Mouse (Mus musculus): Measurements from ENCODE around the gene Iqschfp.

The Iqschfp gene

GRCm38 (mm10) chr3:67892026-67892705, at the start of gene Iqschfp, which contains the start of gene Iqcj:
TSS of gene Iqschfp (plus strand) at chr3:67892232.
TSS of gene Iqcj (plus strand) at chr3:67892220.
- CTCF ChIA-PET = no interaction called here

GRCm38 (mm10) chr3:67852397-67852796, 39.6 kb upstream of the Iqschfp start:
- CTCF ChIA-PET = no interaction called here

GRCm38 (mm10) chr3:67861524-67861923, 30.5 kb upstream of the Iqschfp start:
- CTCF ChIA-PET = no interaction called here

- CTCF ChIA-PET = no interaction called here
These were observed 24.5 kb upstream of the Iqschfp start for GRCm38 (mm10) chr3:67867420-67868065.

GRCm38 (mm10) chr3:67869424-67869823, 22.6 kb upstream of the Iqschfp start:
- CTCF ChIA-PET = no interaction called here

- CTCF ChIA-PET = no interaction called here
These were observed 14.8 kb upstream of the Iqschfp start for GRCm38 (mm10) chr3:67877253-67877652.

- CTCF ChIA-PET = no interaction called here
These were observed 7.7 kb upstream of the Iqschfp start for GRCm38 (mm10) chr3:67884335-67884734.

- CTCF ChIA-PET = no interaction called here
These were observed 5.9 kb upstream of the Iqschfp start for GRCm38 (mm10) chr3:67886176-67886575.

GRCm38 (mm10) chr3:67887251-67887650, 4.8 kb upstream of the Iqschfp start:
- CTCF ChIA-PET = no interaction called here

- CTCF ChIA-PET = no interaction called here
These were observed 736 bp downstream of the Iqschfp start for GRCm38 (mm10) chr3:67892768-67893167.

- CTCF ChIA-PET = no interaction called here
These were observed 10.5 kb downstream of the Iqschfp start for GRCm38 (mm10) chr3:67902517-67902916.

GRCm38 (mm10) chr3:67908586-67908985, 16.6 kb downstream of the Iqschfp start:
- CTCF ChIA-PET = no interaction called here

GRCm38 (mm10) chr3:67918098-67918497, 26.1 kb downstream of the Iqschfp start:
- CTCF ChIA-PET = no interaction called here

GRCm38 (mm10) chr3:67918634-67919259, 26.7 kb downstream of the Iqschfp start:
- CTCF ChIA-PET = no interaction called here

GRCm38 (mm10) chr3:67923095-67923494, 31.1 kb downstream of the Iqschfp start:
- CTCF ChIA-PET = no interaction called here

GRCm38 (mm10) chr3:67925453-67925852, 33.4 kb downstream of the Iqschfp start:
- CTCF ChIA-PET = no interaction called here

GRCm38 (mm10) chr3:67930424-67931133, 38.5 kb downstream of the Iqschfp start:
- CTCF ChIA-PET = no interaction called here

GRCm38 (mm10) chr3:67931181-67931580, 39.1 kb downstream of the Iqschfp start:
- CTCF ChIA-PET = no interaction called here

GRCm38 (mm10) chr3:67931914-67932313, 39.9 kb downstream of the Iqschfp start:
- CTCF ChIA-PET = no interaction called here

GRCm38 (mm10) chr3:67935829-67936228, 43.8 kb downstream of the Iqschfp start:
- CTCF ChIA-PET = no interaction called here

- CTCF ChIA-PET = no interaction called here
These were observed 55.0 kb downstream of the Iqschfp start for GRCm38 (mm10) chr3:67947000-67947399.

- CTCF ChIA-PET = no interaction called here
These were observed 60.5 kb downstream of the Iqschfp start for GRCm38 (mm10) chr3:67952517-67952940.
